36 mouse cellular contexts compared by ENCODE assay signal in the genomic region with DNA sequence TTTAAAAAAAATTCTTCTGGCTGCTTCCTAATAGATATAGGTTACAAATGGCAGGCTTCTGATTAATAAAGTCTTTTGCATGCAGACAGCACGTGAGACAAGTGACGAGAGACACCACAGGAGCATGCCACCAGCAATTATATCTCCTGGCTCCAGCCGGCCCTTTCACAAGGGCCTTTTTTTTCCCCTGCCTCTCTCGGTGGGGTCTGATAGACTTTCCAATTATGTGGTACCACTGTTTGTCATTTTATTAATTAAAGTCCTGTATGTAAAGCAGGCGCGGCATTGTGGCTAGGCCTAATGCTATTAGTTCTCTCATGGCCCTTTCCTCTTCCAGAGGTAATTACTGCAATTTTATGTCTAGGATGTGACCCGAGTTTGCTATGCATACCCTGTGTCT.
"Had no signal": no experiment of that assay in that cellular context is flagged by ENCODE, and none has a peak within 500 bp of the region (broad histone marks: within the 10 kb centered on the region; RNA-seq: fewer than 3 reads in every experiment).

No protein-coding gene starts in this region.

- ATAC-seq: hindbrain, embryonic 16.5 days; hindbrain, postnatal 0 days; inflammation-experienced regulatory T-cells, adult 6 months; intestine, embryonic 15.5 days; intestine, embryonic 16.5 days; intestine, postnatal 0 days had no signal

- H3K9ac ChIP-seq: heart, embryonic 12.5 days; heart, embryonic 13.5 days; heart, embryonic 15.5 days; hindbrain, embryonic 12.5 days; hindbrain, embryonic 13.5 days; hindbrain, embryonic 14.5 days; hindbrain, embryonic 15.5 days; intestine, embryonic 15.5 days; kidney, embryonic 15.5 days had no signal

- H3K27ac ChIP-seq: heart, embryonic 10.5 days; heart, embryonic 13.5 days; heart, embryonic 15.5 days; hindbrain, embryonic 10.5 days; hindbrain, embryonic 12.5 days; hindbrain, embryonic 13.5 days; hindbrain, embryonic 14.5 days; hindbrain, embryonic 15.5 days; hindbrain, postnatal 0 days; intestine, embryonic 15.5 days; kidney, embryonic 15.5 days; kidney, postnatal 0 days; layer of hippocampus, adult 2 months; left cerebral cortex, adult 2 months had no signal

- H3K4me1 ChIP-seq: heart, embryonic 10.5 days; heart, embryonic 12.5 days; heart, embryonic 13.5 days; heart, embryonic 15.5 days; hindbrain, embryonic 10.5 days; hindbrain, embryonic 12.5 days; intestine, embryonic 15.5 days; kidney, embryonic 15.5 days had no signal

- DNase-seq: heart, postnatal 10 days; heart, postnatal 14 days; heart, postnatal 36 days; heart, postnatal 4 days; kidney, adult 11 months; kidney, adult 18-20 months; kidney, adult 2 months; kidney, adult 8-10 months; kidney, adult 9 months; kidney, postnatal 10 days; kidney, postnatal 14 days; kidney, postnatal 25 days; kidney, postnatal 36 days; kidney, postnatal 4 days; layer of hippocampus, adult 9-11 months; layer of hippocampus, postnatal 36 days had no signal

- H3K4me3 ChIP-seq: heart, embryonic 10.5 days; heart, embryonic 12.5 days; heart, embryonic 13.5 days; heart, embryonic 15.5 days; hindbrain, embryonic 10.5 days; hindbrain, embryonic 12.5 days; hindbrain, embryonic 13.5 days; hindbrain, embryonic 15.5 days; intestine, embryonic 15.5 days; kidney, embryonic 15.5 days; layer of hippocampus, adult 2 months; left cerebral cortex, adult 2 months had no signal

- H3K4me2 ChIP-seq: heart, embryonic 11.5 days; heart, embryonic 12.5 days; heart, embryonic 13.5 days; heart, embryonic 15.5 days; hindbrain, embryonic 12.5 days; hindbrain, embryonic 13.5 days; hindbrain, embryonic 14.5 days; hindbrain, embryonic 15.5 days; intestine, embryonic 15.5 days; kidney, embryonic 15.5 days had no signal

- H3K27me3 ChIP-seq: heart, embryonic 12.5 days; heart, embryonic 13.5 days; heart, embryonic 15.5 days; hindbrain, embryonic 12.5 days; hindbrain, embryonic 13.5 days; hindbrain, embryonic 15.5 days; intestine, embryonic 15.5 days; kidney, embryonic 15.5 days had no signal

- H3K9me3 ChIP-seq: heart, embryonic 10.5 days; heart, embryonic 12.5 days; heart, embryonic 13.5 days; heart, embryonic 15.5 days; hindbrain, embryonic 10.5 days; hindbrain, embryonic 12.5 days; hindbrain, embryonic 13.5 days; hindbrain, embryonic 15.5 days; intestine, embryonic 15.5 days; kidney, embryonic 15.5 days had no signal

- H3K36me3 ChIP-seq: heart, embryonic 10.5 days; heart, embryonic 12.5 days; heart, embryonic 13.5 days; heart, embryonic 15.5 days; hindbrain, embryonic 10.5 days; hindbrain, embryonic 12.5 days; hindbrain, embryonic 13.5 days; hindbrain, embryonic 15.5 days; intestine, embryonic 15.5 days; kidney, embryonic 15.5 days had no signal
